Mouse (Mus musculus) thymus, adult 2 months (tissue): Measurements from ENCODE around the gene Ccdc180. TPM values are rescaled to one million over a fixed set of nuclear protein-coding genes. Genes with fewer than 3 reads are reported as not detected.

Experiments used
- DNase-seq: peaks from one replicate; pipeline ENCODE4 v3.0.0; 2021
- H3K27ac ChIP-seq: fragments of 200-500 bp; 2 replicates; pipeline ENCODE4 v1.5.1; 2012; ENCODE audit warnings: low read length, control low read depth; ENCODE audit not compliant: control insufficient read depth, insufficient read depth
- H3K27me3 ChIP-seq: fragments of 200-500 bp; 2 replicates; pipeline ENCODE4 v1.6.1; 2012; ENCODE audit warnings: mild to moderate bottlenecking, low read length, moderate library complexity, mixed read lengths; ENCODE audit not compliant: control insufficient read depth, insufficient read depth
- H3K36me3 ChIP-seq: fragments of 200-500 bp; 2 replicates; pipeline ENCODE4 v1.6.1; 2012; ENCODE audit warnings: mild to moderate bottlenecking, low read length, moderate library complexity; ENCODE audit not compliant: control insufficient read depth, insufficient read depth
- H3K4me1 ChIP-seq: fragments of 200-500 bp; replicated peaks from 2 replicates; pipeline ENCODE4 v1.6.1; 2012; ENCODE audit warnings: low read length; ENCODE audit not compliant: control insufficient read depth, insufficient read depth
- H3K4me3 ChIP-seq: fragments of 200-500 bp; 2 replicates; pipeline ENCODE4 v1.5.1; 2012; ENCODE audit warnings: mild to moderate bottlenecking, low read length, control low read depth, moderate library complexity; ENCODE audit not compliant: control insufficient read depth, insufficient read depth
- CTCF ChIP-seq: fragments of 200-500 bp; IDR thresholded peaks from 2 replicates; pipeline ENCODE4 v1.5.1; 2012; ENCODE audit warnings: mild to moderate bottlenecking, control low read depth, low read length, moderate library complexity, borderline replicate concordance; ENCODE audit not compliant: control insufficient read depth, poor library complexity, insufficient read depth; ENCODE audit errors: extremely low read depth
- POLR2A ChIP-seq: fragments of 200-500 bp; IDR thresholded peaks from 2 replicates; pipeline ENCODE4 v1.6.1; 2012; ENCODE audit warnings: mild to moderate bottlenecking, low read length, control low read depth, moderate library complexity; ENCODE audit not compliant: control insufficient read depth, poor library complexity, insufficient read depth; ENCODE audit errors: extremely low read depth
- WGBS: fragments of 180-500 bp; shearing (Covaris S2); methylation state at CpG from one replicate; pipeline ENCODE4 v1.1.7; 2018; 5-methylcytosine and 5-hydroxymethylcytosine counted together
- polyA plus RNA-seq: library from polyadenylated mRNA; depleted of rRNA; stranded (reverse); fragments of >200 nt; gene quantifications from 2 replicates; pipeline ENCODE4 v1.2.3, GENCODE M21; 2012

Gene Ccdc180
- polyA plus RNA-seq, 1 experiment: 0.05 TPM

GRCm38 (mm10) chr4:45951830-45952229 lies 61.7 kb downstream of the Ccdc180 start:
- Histone ChIP-seq H3K27ac (no peak overlapping the region), H3K36me3 (no peaks in the 10 kb centered on the region), H3K4me1 (peaks cover 2% of the 10 kb centered on the region; the same call in 1 of the 2 replicates), H3K27me3 (no peaks in the 10 kb centered on the region), H3K4me3 (no peak overlapping the region)
- WGBS: 98% methylated on average over 18 of the region's 18 CpGs
- DNase-seq: no peak
- no peak for TF ChIP-seq CTCF
- TF ChIP-seq POLR2A: no peak

GRCm38 (mm10) chr4:45953025-45953919 lies 63.2 kb downstream of the Ccdc180 start:
- Histone ChIP-seq H3K27ac (no peak overlapping the region), H3K4me3 (no peak overlapping the region), H3K36me3 (no peaks in the 10 kb centered on the region), H3K4me1 (peaks cover 2% of the 10 kb centered on the region; the same call in 1 of the 2 replicates), H3K27me3 (no peaks in the 10 kb centered on the region)
- no peak for TF ChIP-seq CTCF
- no peak for TF ChIP-seq POLR2A
- 91% methylated on average over 23 of the region's 23 CpGs for WGBS
- no peak for DNase-seq

GRCm38 (mm10) chr4:45955235-45955634 lies 65.1 kb downstream of the Ccdc180 start:
- Histone ChIP-seq H3K36me3 (no peaks in the 10 kb centered on the region), H3K27ac (no peak overlapping the region), H3K4me1 (no peaks in the 10 kb centered on the region), H3K27me3 (no peaks in the 10 kb centered on the region), H3K4me3 (no peak overlapping the region)
- TF ChIP-seq CTCF (no peak), POLR2A (no peak)
- no peak for DNase-seq
- 97% methylated on average over 4 of the region's 4 CpGs for WGBS

GRCm38 (mm10) chr4:45956131-45956530 lies 66.0 kb downstream of the Ccdc180 start:
- H3K27ac ChIP-seq: no peak overlapping the region
- TF ChIP-seq POLR2A (no peak), CTCF (no peak)
- H3K4me1 ChIP-seq: no peaks in the 10 kb centered on the region
- 95% methylated on average over 8 of the region's 8 CpGs for WGBS
- H3K27me3 ChIP-seq: no peaks in the 10 kb centered on the region
- H3K4me3 ChIP-seq: no peak overlapping the region
- DNase-seq: no peak
- no peaks in the 10 kb centered on the region for H3K36me3 ChIP-seq

GRCm38 (mm10) chr4:45956706-45957105 lies 66.6 kb downstream of the Ccdc180 start:
- H3K4me3 ChIP-seq: no peak overlapping the region
- no peak for DNase-seq

GRCm38 (mm10) chr4:45964771-45965439 lies 74.8 kb downstream of the Ccdc180 start, which contains the start of gene Tdrd7:
Gene Tdrd7, plus strand, starts transcription at chr4:45965334.
- Histone ChIP-seq H3K4me3 (no peak within 1 kb of the TSS), H3K27me3 (no peaks in the 10 kb centered on the region; the same call in 1 of the 2 replicates), H3K36me3 (no peaks in the 10 kb centered on the region), H3K27ac (no peak within 1 kb of the TSS), H3K4me1 (no peaks in the 10 kb centered on the region)
- WGBS: 88% methylated on average over 10 of the region's 10 CpGs
- no peak for DNase-seq
- no peak for TF ChIP-seq POLR2A
- no peak for TF ChIP-seq CTCF

More at GRCm38 (mm10) chr4:45956706-45957105, 66.6 kb downstream of the Ccdc180 start:
- Histone ChIP-seq H3K36me3 (no peaks in the 10 kb centered on the region), H3K4me1 (no peaks in the 10 kb centered on the region), H3K27ac (no peak overlapping the region), H3K27me3 (no peaks in the 10 kb centered on the region)
- 98% methylated on average over 4 of the region's 4 CpGs for WGBS
- TF ChIP-seq CTCF (no peak), POLR2A (no peak)
